Mouse (Mus musculus) hindbrain, postnatal 0 days (tissue): Measurements from ENCODE around the gene Arid3a. TPM values are rescaled to one million over a fixed set of nuclear protein-coding genes. Genes with fewer than 3 reads are reported as not detected.
A peak's percentile ranks its signal among the peaks of the same experiment; 100 is the strongest.

Experiments used
- ATAC-seq: fragments of 200-750 bp; cut with Nextera tagmentation; 2 replicates; pipeline ENCODE4 v1.8.0; 2017; ENCODE audit warnings: mild to moderate bottlenecking, moderate TSS enrichment, moderate library complexity
- DNase-seq: peaks from one replicate; pipeline ENCODE4 v3.0.0-alpha.2; 2015; ENCODE audit warnings: low spot score
- H3K27ac ChIP-seq: fragments of 300-500 bp; sonication (generic); 2 replicates; pipeline ENCODE4 v1.5.1; 2014; ENCODE audit warnings: mild to moderate bottlenecking
- H3K27me3 ChIP-seq: fragments of 300-500 bp; sonication (generic); 2 replicates; pipeline ENCODE4 v1.6.1; 2014; ENCODE audit warnings: low read length, mixed read lengths; ENCODE audit not compliant: insufficient read depth
- H3K36me3 ChIP-seq: fragments of 300-500 bp; sonication (generic); 2 replicates; pipeline ENCODE4 v1.6.1; 2014; ENCODE audit warnings: low read length, mixed read lengths; ENCODE audit not compliant: insufficient read depth
- H3K4me1 ChIP-seq: fragments of 300-500 bp; sonication (generic); 2 replicates; pipeline ENCODE4 v1.6.1; 2014; ENCODE audit warnings: antibody characterized with exemption, low read length, mixed read lengths; ENCODE audit not compliant: insufficient read depth
- H3K4me2 ChIP-seq: fragments of 300-500 bp; sonication (generic); 2 replicates; pipeline ENCODE4 v1.6.1; 2014; ENCODE audit warnings: low read depth, mild to moderate bottlenecking, low read length, moderate library complexity, mixed read lengths
- H3K4me3 ChIP-seq: fragments of 300-500 bp; sonication (generic); 2 replicates; pipeline ENCODE4 v1.5.1; 2014; ENCODE audit warnings: low read length
- H3K9ac ChIP-seq: fragments of 300-500 bp; sonication (generic); replicated peaks from 2 replicates; pipeline ENCODE4 v1.6.1; 2014; ENCODE audit warnings: mild to moderate bottlenecking, low read length, moderate library complexity, mixed read lengths
- H3K9me3 ChIP-seq: fragments of 300-500 bp; sonication (generic); 2 replicates; pipeline ENCODE4 v1.6.1; 2016; ENCODE audit warnings: low read length, mixed read lengths
- CTCF ChIP-seq: IDR thresholded peaks from 2 replicates; pipeline ENCODE4 v1.5.1; 2016; ENCODE audit warnings: antibody characterized with exemption, control low read depth, low read depth
- WGBS: fragments of 180-500 bp; shearing (Covaris S2); extraction: QIAGEN DNeasy Blood & Tissue Kit; methylation state at CpG from one replicate; pipeline ENCODE4 v1.1.7; 2014; 5-methylcytosine and 5-hydroxymethylcytosine counted together
- polyA plus RNA-seq: library from polyadenylated mRNA; unstranded; fragments of >200 nt; fragmentation: Nextera tagmentation; extraction: Ambion mirVana; gene quantifications from 2 replicates; pipeline ENCODE4 v1.2.1, GENCODE M21; 2015
- total RNA-seq: library from RNA; depleted of rRNA; stranded (reverse); fragments of >200 nt; gene quantifications from 2 replicates; pipeline ENCODE4 v1.2.3, GENCODE M21; 2014

Gene Arid3a
- total and polyA plus RNA-seq, 2 experiments from 2014 or later = 2.6 to 10.1 TPM

GRCm38 (mm10) chr10:79925785-79926490 is 905 bp upstream of the Arid3a start:
- Histone ChIP-seq H3K36me3 (no peaks in the 10 kb centered on the region), H3K9me3 (no peaks in the 10 kb centered on the region), H3K27me3 (peaks cover 23% of the 10 kb centered on the region), H3K4me2 (peak overlapping the region; percentile 96), H3K4me1 (0 out of 2 replicates have a peak, but pooled peaks cover 9% of the 10 kb centered on the region), H3K9ac (peak overlapping the region; percentile 76), H3K4me3 (peak overlapping the region; percentile 86), H3K27ac (peak overlapping the region; percentile 88; the same call in 1 of the 2 replicates)
- no peak for DNase-seq
- TF ChIP-seq CTCF = no peak
- no peak for ATAC-seq
- WGBS = 10% methylated on average over 15 of the region's 15 CpGs

- Histone ChIP-seq H3K27me3 (peaks cover 9% of the 10 kb centered on the region), H3K27ac (peak overlapping the region; percentile 88), H3K36me3 (no peaks in the 10 kb centered on the region), H3K9ac (peak overlapping the region; percentile 76), H3K9me3 (no peaks in the 10 kb centered on the region), H3K4me1 (0 out of 2 replicates have a peak, but pooled peaks cover 3% of the 10 kb centered on the region), H3K4me2 (peak overlapping the region; percentile 96), H3K4me3 (peak overlapping the region; percentile 86)
- peak; percentile 48 for TF ChIP-seq CTCF
- peak; percentile 31 for ATAC-seq
- under 1% methylated on average over 54 of the region's 54 CpGs for WGBS
- peak; percentile 60 for DNase-seq
Observed at GRCm38 (mm10) chr10:79927324-79928029, 634 bp downstream of the Arid3a start.

GRCm38 (mm10) chr10:79928030-79928694 is 1.3 kb downstream of the Arid3a start:
- H3K4me1 ChIP-seq = 0 out of 2 replicates have a peak, but pooled peaks cover 9% of the 10 kb centered on the region
- peak overlapping the region; percentile 86 for H3K4me3 ChIP-seq
- peak overlapping the region; percentile 96 for H3K4me2 ChIP-seq
- H3K9me3 ChIP-seq = no peaks in the 10 kb centered on the region
- TF ChIP-seq CTCF = no peak
- DNase-seq (peak; percentile 46), ATAC-seq (no peak)
- H3K27me3 ChIP-seq = peaks cover 2% of the 10 kb centered on the region; the same call in 1 of the 2 replicates
- peak overlapping the region; percentile 76 for H3K9ac ChIP-seq
- peak overlapping the region; percentile 88 for H3K27ac ChIP-seq
- H3K36me3 ChIP-seq = no peaks in the 10 kb centered on the region
- WGBS = 3% methylated on average over 23 of the region's 29 CpGs

- DNase-seq (no peak), ATAC-seq (no peak)
- H3K27me3 ChIP-seq = no peaks in the 10 kb centered on the region
- WGBS = 35% methylated on average over 9 of the region's 9 CpGs
- H3K4me2 ChIP-seq = peak overlapping the region; percentile 96
- H3K4me3 ChIP-seq = peak overlapping the region; percentile 86
- no peak for TF ChIP-seq CTCF
- H3K9ac ChIP-seq = 0 out of 2 replicates have a peak overlapping the region, but pooled peaks have one; percentile 18
- H3K36me3 ChIP-seq = no peaks in the 10 kb centered on the region
- H3K9me3 ChIP-seq = no peaks in the 10 kb centered on the region
- H3K27ac ChIP-seq = peak overlapping the region; percentile 88; the same call in 1 of the 2 replicates
- 0 out of 2 replicates have a peak, but pooled peaks cover 9% of the 10 kb centered on the region for H3K4me1 ChIP-seq
Observed at GRCm38 (mm10) chr10:79928907-79929701, 2.3 kb downstream of the Arid3a start.

GRCm38 (mm10) chr10:79929967-79930825 is 3.4 kb downstream of the Arid3a start:
- peak; percentile 12; the same call in 1 of the 2 replicates for TF ChIP-seq CTCF
- no peaks in the 10 kb centered on the region for H3K36me3 ChIP-seq
- no peak for DNase-seq
- 71% methylated on average over 18 of the region's 18 CpGs for WGBS
- H3K27me3 ChIP-seq = no peaks in the 10 kb centered on the region
- H3K4me3 ChIP-seq = no peak overlapping the region
- H3K9ac ChIP-seq = no peak overlapping the region; the same call in 1 of the 2 replicates
- H3K27ac ChIP-seq = peak overlapping the region; percentile 20; the same call in 1 of the 2 replicates
- no peak overlapping the region for H3K4me2 ChIP-seq
- 0 out of 2 replicates have a peak, but pooled peaks cover 9% of the 10 kb centered on the region for H3K4me1 ChIP-seq
- ATAC-seq = no peak
- H3K9me3 ChIP-seq = no peaks in the 10 kb centered on the region
